Mouse (Mus musculus): ENCODE measurements at regions not wholly inside any gene's neighbourhood (a gene's known extent, or its start where the extent isn't known, plus 50 kb on each side); places are given as distances from the start of the nearest gene placed in this dataset.

DNA sequence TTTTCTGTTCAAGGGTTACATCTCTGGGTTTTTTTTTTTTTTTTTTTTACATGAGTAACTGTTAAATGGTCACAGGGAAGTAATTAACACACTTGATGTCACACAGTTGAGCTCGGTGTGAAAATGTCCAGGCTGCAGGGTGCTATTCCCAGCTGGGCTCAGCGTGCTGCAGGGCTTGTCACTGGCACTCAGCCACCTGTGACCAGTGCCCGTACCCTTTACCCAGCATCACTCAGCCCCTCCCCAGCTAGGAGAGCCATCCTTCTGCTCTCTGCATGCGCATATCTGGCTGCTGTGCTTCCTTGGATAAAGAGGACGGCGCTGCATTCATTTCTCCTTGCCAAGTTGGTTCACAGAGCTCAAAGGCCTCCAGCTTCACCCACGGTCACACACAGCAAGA, 66.7 kb upstream of the Zdhhc25 start:
- DNase-seq (ENCODE audit: low read depth): peak; percentile 66
- TF ChIP-seq POLR2A (IDR thresholded peaks at IDR 0.05; ENCODE audit: borderline replicate concordance, extremely low read depth, insufficient read depth, insufficient read length, poor library complexity, severe bottlenecking) (no peak), CTCF (IDR thresholded peaks at IDR 0.05; ENCODE audit: borderline replicate concordance, extremely low read depth, insufficient read depth, insufficient read length) (no peak)

DNA sequence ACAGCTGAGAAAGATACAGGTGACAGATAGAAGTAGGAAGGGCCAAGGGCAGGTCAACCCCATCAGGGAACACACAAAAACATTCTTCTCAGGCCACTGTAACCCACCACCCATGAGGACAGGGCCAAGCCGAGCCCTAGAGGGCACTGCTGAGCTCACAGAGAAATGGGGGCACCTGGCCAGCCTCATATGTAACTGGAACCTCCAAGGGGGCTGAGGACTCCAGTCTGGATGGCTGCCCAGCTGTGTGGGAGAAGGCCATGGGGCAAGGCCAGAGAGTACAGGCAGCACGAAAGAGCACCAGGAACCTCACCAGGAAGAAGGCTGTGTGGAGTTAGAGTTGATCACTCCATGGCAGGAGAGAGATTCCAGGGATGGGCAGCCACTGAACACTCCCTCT, 64.6 kb upstream of the Zdhhc25 start:
- no peak for TF ChIP-seq POLR2A (IDR thresholded peaks at IDR 0.05; ENCODE audit: borderline replicate concordance, extremely low read depth, insufficient read depth, insufficient read length, poor library complexity, severe bottlenecking)
- no peak for TF ChIP-seq CTCF (IDR thresholded peaks at IDR 0.05; ENCODE audit: borderline replicate concordance, extremely low read depth, insufficient read depth, insufficient read length)
- DNase-seq (ENCODE audit: low read depth): no peak

DNA sequence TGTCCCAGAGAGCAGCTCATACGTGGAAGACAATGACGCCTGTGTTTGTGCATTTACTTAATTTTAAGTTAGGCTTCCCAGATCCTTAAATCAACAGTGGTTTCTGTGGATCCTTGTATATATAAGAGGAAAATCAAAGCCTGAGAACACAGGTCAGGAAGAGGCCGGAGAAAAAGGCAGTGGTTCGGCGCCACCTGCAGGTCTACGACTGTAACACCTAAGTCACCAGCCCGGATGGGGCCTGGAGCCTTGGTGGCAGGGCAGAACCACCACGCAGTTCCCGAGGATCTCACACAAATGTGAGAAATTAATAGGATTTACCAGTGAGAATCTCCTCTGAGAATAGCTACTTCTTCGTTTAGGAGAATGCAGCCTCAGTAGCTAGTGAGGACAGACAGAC, 62.9 kb upstream of the Zdhhc25 start:
- peak; percentile 81 for DNase-seq (ENCODE audit: low read depth)
- TF ChIP-seq POLR2A (IDR thresholded peaks at IDR 0.05; ENCODE audit: borderline replicate concordance, extremely low read depth, insufficient read depth, insufficient read length, poor library complexity, severe bottlenecking) (no peak), CTCF (IDR thresholded peaks at IDR 0.05; ENCODE audit: borderline replicate concordance, extremely low read depth, insufficient read depth, insufficient read length) (peak; percentile 82)

DNA sequence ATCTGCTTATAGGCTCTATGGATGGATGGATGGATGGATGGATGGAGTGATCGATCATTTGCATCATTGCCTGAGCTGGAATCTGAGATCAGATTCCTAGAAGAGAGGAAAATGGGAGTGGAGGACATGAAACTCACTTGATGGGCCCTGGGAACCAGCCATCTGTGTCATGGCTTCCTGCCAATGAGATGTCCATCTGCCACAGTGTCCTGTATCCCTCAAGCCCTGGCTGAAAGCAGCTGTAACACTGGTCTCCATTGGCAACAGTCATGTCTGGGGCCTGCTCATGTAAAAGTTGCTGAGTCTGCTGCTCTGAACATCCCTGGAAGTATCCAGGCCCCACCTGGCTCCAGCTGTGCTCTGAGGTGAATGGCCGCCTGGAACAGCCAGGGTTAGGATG, 57.5 kb upstream of the Zdhhc25 start:
- peak; percentile 71 for DNase-seq (ENCODE audit: low read depth)

DNA sequence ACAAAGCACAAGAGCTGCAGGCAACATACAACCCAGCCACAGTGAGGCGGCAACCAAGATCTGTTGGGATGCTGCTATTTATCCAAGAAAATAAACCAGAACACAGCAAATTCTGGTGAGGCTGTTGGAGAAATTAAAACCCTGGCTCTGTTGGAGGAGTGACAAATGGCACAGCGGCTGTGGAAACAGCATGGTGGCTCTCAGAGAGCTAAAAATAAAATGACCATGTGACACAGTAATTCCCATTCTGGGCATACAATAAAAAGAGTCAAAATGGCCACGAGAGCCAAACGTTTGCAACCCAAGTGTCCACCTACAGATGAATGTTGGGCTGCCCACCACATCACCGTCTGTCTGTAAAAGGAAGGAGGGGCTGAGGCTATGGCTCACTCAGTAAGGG, 55.9 kb upstream of the Zdhhc25 start:
- DNase-seq (ENCODE audit: low read depth): no peak
- TF ChIP-seq POLR2A (IDR thresholded peaks at IDR 0.05; ENCODE audit: borderline replicate concordance, extremely low read depth, insufficient read depth, insufficient read length, poor library complexity, severe bottlenecking) (no peak), CTCF (IDR thresholded peaks at IDR 0.05; ENCODE audit: borderline replicate concordance, extremely low read depth, insufficient read depth, insufficient read length) (no peak)

More for the DNA sequence above, 57.5 kb upstream of the Zdhhc25 start:
- TF ChIP-seq POLR2A (IDR thresholded peaks at IDR 0.05; ENCODE audit: borderline replicate concordance, extremely low read depth, insufficient read depth, insufficient read length, poor library complexity, severe bottlenecking): no peak
- no peak for TF ChIP-seq CTCF (IDR thresholded peaks at IDR 0.05; ENCODE audit: borderline replicate concordance, extremely low read depth, insufficient read depth, insufficient read length)

DNA sequence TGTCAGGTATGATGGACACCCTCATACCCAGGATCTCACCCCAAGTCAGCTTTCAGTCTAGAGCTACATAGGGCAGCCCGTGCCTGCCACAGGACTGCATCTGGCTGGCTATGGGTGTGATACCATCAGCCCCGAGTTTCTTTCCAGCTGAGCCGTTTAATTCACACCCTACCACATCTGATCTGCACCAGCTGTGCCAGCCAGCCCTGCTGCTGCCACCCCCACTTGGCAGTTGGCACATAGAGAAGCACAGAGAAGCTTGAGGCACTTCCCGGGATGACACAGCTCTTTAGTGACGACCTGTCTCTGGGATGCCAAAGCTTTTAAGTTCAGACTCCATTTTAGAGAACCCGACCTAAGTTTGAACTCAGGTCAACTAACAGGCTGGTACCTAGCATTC, 51.8 kb upstream of the Zdhhc25 start:
- DNase-seq (ENCODE audit: low read depth): no peak
- TF ChIP-seq CTCF (IDR thresholded peaks at IDR 0.05; ENCODE audit: borderline replicate concordance, extremely low read depth, insufficient read depth, insufficient read length) (no peak), POLR2A (IDR thresholded peaks at IDR 0.05; ENCODE audit: borderline replicate concordance, extremely low read depth, insufficient read depth, insufficient read length, poor library complexity, severe bottlenecking) (no peak)

Measured in brain, embryonic 14.5 days (tissue).